Mouse (Mus musculus) cerebral cortex, adult 2 months (tissue): ENCODE data around the gene Grid2.

Experiments used
- WGBS: fragments of 180-500 bp; shearing (Covaris S2); methylation state at CpG from one replicate; pipeline ENCODE4 v1.1.7; 2018; 5-methylcytosine and 5-hydroxymethylcytosine counted together

Grid2 gene

DNA sequence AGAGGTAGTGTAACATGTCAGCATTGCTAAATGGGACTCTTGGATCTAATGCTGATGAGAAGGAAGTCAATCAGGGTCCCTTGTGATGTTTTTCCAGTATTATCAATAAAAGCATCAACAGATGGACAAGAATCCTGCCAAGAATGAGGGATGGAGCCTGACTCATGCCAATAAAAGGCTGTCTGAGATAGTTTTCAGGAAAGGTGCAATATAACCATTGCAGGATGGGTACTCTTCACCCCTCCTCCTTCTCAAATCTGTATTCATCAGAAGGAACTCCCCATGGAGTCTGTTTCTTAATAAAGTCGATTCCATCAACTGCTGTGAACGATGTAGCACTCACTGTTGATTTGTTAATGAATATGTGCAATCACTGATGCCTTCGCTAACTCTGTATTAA lies 403.7 kb downstream of the Grid2 start:
- 74% methylated on average over 3 of the region's 3 CpGs for WGBS

DNA sequence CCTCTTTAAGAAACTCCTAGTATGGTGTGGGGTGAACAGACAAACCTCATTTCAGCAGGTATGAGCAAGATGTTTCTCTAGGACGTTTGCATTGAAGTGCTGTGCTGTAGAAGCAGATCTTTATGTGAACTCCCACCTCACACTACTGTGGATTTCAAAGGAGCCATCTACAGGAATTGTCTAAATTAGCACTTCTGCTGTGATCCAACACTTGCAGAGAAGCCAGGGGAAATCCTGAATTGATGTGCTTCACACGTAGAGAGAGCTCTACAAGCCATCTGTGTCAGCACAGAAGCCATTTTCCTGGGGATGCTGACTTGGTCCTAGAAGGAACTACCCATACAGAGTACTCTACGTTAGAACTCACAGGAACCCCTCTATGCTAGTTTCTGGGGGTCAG lies 430.0 kb downstream of the Grid2 start:
- 32% methylated on average over 3 of the region's 3 CpGs for WGBS

DNA sequence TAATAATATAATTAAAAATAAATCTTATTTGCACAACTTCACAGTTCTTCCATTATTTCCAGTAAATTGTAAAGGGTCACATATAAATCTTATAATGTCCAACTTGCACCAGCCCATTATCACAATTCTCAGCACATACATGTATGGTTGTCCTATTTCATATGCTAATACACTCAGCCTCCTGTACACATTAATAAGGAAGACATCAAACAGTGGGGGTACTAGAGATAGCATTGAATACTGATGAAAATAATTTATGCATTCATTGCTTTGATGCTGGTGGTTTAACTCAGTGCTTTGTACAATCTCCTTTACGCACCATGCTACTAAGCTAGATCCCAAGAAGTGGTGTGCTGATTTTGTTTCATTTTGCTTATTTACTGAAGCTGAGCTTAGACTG lies 446.0 kb downstream of the Grid2 start:
- 94% methylated on average over 1 of the region's 1 CpGs for WGBS

DNA sequence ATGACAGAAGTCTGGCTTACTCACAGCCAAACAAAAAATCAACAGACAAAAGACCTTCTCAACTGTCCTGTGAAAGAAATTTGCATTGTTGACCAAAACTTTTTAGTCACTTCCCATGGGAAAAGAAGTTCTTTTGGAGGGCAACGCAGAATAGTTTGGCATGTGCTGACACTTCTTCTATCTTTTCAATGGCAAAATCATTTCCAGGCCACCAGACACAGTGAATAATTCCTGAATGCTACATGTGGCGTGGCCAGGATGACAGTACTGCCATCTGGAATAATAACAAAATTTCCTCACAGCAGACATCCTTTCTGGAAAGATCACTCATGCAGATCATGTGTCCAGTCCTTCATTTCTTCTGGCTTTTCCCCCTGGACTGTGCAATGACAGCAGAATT lies 478.1 kb downstream of the Grid2 start:
- 53% methylated on average over 2 of the region's 2 CpGs for WGBS

DNA sequence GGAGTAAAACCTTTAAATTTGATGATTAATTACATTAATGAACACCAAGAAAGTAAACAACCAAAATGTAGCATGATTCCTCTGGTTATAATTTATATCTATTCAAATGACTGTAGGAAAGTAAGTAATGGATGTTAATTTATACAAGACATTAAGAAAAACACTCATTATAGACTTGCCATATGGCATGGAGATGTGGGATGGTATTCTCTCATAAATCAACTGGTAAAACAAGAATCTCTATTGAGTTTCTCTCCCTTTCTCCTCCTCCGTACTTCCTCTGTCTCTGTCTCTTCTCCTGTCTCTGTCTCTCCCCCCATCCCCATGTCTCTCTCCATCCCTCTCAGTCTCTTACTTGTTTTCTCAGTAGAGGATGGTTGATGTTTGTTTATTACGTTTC lies 506.9 kb downstream of the Grid2 start:
- WGBS = 51% methylated on average over 2 of the region's 2 CpGs

DNA sequence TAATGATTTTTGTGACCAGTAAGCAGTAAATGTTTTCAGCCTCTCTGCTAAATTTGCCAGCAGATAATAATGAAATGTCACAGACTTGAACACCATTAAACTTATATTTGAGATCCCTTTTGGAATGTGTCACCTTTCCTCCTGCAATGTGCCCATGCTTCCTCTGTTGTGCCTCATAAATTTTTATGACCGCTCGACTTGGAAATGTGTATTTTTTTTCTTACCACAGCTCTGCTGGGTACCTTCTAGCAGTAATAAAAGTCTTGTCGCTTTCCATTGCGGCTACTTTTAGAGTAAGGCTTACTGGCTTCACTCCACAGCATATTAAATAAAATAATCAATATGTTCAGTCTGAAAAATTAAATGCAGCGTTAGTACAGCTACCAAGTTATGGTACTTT lies 564.6 kb downstream of the Grid2 start:
- WGBS = 74% methylated on average over 5 of the region's 5 CpGs

DNA sequence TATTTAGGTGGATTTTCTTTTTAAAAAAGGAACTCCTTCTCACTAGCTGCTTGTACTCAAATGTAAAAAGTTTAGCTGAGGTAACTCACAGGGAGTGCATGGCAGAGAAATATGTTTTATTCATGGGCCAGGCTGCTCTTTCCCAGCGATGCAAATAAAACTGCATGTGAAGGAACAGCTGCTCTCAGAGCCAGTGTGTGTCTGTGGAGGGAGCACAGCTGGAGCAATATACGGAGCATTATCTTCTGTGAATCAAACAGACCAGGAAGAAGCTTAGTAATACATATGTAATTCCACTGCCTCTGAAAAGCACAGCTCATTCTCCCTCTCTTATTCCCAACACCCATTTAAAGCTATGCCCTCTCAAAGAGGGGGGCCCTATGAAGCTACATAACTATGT lies 607.0 kb downstream of the Grid2 start:
- 14% methylated on average over 2 of the region's 2 CpGs for WGBS

DNA sequence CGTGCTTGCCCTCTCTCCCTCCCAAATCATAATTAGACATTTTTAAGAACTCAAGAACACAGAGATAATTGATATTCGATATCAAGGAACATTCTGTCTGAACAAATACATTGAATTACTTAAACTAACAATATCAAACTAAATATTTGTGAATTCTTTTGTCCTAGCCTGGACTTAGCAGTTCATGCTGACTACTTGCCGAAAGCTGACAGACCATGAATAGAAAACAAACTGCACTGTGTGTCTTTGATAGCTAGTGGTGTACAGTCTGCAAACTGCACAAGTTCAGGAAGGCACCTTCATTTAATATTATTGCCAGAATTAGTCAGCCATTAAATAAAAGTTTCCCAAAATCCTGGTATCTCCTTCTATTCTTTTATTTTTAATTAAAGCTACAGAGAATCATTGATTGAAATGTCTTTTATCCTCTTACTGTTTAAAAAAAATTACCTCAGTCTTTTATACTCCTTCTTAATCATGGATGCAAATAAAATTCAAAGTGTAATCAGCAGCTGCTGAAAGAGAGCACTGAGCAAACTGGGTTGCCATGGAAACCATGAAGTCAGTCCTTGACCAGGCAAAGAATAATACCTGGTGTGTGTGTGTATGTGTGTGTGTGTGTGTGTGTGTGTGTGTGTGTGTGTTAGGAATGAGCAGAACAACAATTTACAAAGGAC lies 621.5 kb downstream of the Grid2 start:
- WGBS = 48% methylated on average over 3 of the region's 3 CpGs

DNA sequence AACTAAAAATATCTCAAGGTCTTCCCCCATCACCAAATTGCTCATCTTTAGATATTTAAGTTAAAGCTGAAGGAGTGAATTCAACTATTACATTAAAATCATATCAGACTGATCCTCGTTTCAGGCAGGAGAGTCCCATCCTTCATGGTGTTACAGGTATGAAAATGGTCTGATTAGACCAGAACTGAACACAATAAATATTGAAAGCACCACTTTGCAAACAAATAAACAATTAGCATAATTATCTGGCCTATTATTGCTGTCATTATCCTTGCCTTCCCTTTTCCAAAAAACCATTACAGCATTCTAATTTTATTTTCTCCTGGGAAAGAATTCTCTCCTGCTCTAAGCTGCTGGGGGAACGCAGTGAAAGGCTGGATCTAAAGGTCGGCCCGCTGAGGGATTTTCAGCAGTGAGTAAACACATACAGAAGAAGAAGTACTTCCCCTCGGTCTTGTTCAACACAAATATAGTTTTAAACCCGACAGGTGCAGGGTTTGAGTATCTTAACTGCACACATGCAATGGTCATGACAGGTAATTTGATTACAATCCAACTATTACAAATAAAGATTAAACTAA lies 622.2 kb downstream of the Grid2 start:
- WGBS = 57% methylated on average over 6 of the region's 6 CpGs

DNA sequence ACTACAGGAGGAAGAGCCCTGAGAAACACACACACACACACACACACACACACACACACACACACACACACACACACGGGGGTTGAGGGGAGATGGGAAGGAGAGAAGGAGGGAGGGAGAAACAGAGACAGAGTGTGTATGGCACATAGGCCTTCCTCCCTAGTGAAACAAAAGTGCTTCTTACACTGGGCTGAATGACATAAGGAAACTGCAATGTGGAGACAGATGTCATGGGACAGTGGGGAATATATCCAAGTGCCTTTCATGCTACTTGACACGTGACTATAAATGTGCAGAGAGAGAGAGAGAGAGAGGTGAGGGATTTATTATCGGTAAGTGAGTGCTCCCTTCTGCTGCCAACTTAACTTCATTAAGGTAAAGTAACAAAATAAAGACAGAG lies 639.0 kb downstream of the Grid2 start:
- 55% methylated on average over 3 of the region's 3 CpGs for WGBS

DNA sequence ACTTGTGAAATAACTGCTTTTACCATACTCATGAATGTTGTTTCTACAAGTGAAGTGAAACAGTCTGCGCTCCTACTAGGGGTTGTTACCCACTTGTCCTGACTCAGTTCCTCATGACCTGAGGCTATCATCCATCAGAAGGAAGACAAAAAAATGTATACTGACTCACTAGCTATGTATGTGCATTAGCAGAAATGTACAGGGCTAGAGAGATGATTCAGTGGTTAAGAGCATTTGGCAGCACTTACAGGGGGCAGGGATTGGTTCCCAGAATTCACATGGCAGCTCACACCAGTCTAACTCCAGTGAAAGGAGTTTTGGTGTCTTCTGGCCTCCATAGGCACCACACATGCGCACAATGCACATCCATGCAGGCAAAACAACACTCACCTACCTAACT lies 642.5 kb downstream of the Grid2 start:
- WGBS = 95% methylated on average over 2 of the region's 2 CpGs

DNA sequence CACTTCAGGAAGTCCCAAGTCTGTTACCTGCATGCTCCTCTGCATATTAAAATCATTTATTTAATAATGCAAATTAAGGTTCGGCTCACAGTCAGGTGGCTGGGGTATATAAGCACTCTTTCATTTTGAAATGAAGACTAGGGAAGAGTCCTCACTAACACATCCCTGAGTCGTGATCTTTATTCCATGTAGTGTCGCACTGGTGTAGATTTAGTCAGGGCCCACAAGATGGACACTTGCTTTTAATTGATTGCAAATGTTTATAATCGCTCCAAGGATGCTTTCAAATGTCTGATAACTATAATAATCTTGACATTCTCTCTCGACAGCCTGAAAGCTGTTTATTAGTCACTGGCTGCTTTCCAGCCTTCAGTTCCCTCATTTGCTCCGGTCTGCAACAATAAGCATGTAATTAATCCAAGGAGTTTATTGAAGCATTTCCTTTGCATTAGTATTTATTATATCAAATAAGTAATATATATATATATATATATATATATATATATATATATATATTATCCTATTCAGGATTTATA lies 661.4 kb downstream of the Grid2 start:
- WGBS = 64% methylated on average over 6 of the region's 6 CpGs

DNA sequence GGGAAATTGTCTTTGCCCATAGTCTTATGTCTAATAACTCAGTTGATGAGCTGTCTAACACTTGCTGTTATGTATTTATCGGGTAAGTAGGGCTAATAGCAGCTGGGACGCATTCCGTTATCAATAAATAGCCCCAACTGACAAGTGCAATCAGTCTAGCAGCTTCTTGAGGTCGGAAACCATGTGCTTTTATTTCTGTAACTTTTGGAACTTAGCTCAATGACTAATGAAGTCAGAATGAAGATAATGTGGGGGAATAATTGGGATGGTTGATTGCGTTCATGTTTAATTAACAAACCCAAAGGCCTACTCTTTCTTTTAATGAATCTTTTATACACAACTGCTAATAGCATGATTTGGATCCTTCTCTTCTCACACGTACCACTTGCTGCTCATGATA lies 666.3 kb downstream of the Grid2 start:
- 87% methylated on average over 6 of the region's 6 CpGs for WGBS

DNA sequence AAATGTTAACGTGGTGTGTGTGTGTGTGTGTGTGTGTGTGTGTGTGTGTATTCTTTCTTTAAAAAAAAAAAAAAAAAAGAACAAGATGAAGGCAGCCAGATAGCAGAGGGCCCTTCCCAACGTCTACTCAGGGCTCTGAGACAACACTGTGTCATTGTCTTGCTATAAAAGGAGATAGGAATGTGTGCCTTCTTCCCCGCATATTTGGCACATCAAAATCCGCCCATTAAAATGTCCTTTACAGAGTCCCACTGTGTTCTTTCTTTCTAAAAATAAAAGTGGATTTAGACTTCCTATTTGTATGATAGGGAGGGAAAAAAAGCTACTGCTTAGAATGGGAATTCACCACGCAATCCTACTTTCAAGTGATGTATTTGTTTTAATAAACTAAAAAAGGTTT lies 691.0 kb downstream of the Grid2 start:
- WGBS = 30% methylated on average over 5 of the region's 5 CpGs

DNA sequence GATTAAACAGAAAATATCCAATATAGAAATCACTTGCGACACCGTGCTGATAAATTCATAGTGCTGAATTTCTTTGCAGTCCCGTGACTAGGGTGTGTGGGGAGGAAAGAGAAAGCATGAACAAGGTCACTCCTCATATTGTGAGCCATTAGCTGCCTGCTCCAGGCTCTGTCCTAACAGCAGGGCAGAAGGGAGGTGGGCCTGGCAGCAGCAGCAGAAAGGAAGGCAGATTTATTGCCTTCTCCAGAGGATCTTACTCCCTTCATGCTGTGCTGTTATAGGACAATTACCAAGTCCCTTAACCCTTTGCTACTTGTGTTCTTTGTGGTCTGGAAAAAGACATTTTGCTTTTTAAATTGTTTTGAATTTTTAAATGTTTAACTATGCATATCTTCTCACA lies 708.1 kb downstream of the Grid2 start:
- WGBS = 86% methylated on average over 3 of the region's 3 CpGs

DNA sequence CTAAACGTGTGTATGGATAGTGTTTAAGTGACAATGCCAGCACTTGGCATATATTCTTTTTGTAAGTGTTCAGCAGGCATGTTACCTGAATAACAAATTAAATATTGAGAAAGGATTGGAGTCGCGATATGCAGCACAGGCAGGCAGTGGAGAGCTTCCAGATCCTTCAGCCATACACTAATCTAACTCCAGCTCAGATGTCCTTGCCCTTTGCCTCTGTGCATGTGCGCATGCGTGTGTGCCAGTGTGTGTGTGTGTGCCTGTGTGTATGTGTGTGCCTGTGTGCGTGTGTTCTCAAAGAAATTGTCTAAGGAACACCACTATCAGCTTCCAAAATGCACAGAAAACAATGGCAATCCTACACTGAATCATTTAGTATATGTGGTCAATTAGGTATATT lies 708.6 kb downstream of the Grid2 start:
- WGBS = 74% methylated on average over 6 of the region's 6 CpGs

DNA sequence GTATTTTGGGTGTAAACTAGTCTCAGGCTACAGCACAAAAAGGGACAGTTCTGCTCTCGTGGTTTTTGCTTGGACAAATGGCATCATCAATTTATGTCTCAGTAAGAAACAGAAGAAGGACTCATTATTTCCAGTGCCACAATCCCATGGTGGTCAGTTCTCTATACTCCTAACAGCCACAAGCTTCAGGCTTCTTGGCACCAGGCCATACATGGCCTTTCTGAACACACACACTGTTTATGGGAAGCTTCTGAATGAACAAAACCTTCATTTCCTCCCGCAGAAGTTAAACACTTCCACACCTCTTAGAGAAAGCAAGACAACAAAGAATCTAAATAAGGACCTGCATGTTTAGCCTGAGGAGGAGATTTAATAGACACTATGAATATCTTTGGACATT lies 709.1 kb downstream of the Grid2 start:
- WGBS = 64% methylated on average over 2 of the region's 2 CpGs

DNA sequence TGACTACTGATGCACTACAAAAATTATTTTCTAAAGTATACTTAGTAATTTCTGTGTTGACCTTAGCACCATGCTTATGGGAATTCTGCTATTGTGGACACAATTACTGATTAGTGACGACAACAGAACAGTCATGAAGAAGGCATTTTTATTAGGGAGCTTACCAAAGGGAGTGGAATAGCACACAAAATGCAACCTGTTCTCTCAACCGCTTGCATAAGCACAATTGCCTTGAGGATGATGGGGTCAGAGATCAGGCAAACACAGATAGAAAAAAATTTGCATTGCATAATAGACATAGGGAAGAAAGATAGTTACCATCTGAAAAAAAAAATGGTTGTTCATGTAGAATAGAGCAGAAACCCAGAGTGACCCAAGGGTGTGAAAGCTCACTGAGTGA lies 790.4 kb downstream of the Grid2 start:
- WGBS = 97% methylated on average over 2 of the region's 2 CpGs

DNA sequence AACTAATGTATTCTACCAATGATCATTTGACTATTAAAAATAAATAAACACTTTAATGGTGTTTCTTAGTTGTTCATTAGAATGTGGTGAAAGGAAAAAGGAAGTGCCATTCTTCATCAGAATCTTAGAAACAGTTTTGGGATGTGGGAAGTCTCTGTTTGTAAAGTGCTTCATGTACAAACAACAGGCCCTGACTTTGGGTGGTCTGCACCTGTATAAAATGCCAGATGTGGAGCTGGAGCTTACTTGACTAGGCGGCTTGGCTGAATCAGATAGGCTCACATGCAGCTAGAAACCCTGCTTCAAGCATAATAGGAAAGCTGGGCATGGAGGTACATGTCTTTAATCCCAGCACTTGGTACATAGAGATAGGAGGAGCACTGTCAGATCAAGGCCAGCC lies 791.1 kb downstream of the Grid2 start:
- WGBS = 85% methylated on average over 1 of the region's 1 CpGs

DNA sequence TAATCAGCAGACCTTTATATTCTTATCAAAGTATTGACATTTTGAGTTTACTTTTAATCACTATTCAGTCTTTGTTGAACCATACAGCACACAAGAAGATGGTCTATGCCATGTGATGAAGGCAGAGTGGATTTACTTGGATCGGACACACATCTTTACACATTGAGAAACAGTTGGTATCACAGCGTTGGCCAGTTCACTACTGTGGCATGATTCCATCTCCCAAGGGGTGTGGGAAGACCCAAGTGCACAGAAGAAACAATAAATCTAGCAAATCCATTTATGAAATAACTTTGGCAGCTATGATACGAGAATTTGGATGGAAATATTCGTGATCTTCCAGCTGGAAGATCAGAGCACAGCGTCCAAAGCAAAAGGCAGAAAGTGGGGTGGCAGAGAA lies 792.3 kb downstream of the Grid2 start:
- WGBS = 80% methylated on average over 5 of the region's 5 CpGs

DNA sequence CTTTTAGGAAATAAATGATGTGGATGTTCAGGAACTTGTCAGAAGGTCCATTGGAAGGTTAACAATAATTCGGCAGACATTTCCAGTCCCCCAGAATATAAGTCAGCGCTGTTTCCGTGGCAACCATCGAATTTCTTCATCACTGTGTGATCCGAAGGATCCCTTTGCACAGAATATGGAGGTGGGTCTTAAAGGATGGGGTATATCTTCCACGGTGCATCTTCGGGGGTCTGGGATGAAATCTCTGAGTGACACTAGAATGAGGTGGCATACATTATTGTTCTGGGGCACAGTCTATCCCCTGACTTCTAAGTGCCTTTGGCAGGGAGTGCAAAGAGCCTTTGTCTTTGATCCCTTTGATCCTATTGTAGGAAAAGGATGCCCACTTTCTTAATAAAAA lies 808.2 kb downstream of the Grid2 start:
- 71% methylated on average over 7 of the region's 7 CpGs for WGBS

DNA sequence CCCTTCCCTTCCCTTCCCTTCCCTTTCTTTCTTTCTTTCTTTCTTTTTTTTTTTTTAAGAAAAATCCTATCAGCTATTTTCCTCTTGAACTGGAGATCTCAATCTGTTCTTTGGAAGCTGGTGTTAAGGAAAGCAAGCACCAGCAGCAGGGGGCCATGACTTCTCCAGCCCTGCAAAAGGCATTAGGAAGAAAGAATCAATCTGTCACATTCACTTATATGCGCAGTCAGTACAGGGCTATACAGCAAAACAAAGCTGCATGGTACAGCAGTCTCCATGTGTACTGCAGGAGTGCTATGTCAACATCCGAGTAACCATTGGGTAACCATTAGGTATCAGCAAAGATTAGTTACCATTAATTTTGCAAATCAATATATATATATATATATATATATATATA lies 809.0 kb downstream of the Grid2 start:
- 87% methylated on average over 2 of the region's 2 CpGs for WGBS

DNA sequence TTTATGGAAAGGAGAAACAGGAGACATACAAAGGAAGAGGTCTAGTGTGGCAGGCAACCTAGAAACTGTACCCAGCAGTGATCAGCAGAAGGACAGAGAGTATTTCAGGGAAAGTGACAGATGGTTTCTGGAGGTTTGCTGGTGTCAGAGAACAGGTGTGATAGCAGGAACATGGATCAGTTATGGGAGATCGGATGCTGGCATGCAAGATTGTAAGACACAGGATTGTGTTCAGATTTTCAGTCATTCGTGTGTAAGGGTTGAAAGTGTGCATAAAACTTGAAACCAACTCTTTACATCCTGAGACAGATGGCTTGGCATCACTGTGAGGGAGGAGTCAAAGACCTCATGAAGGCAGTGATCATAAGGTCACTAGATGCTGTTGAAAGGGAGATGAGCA lies 817.7 kb downstream of the Grid2 start:
- WGBS = 55% methylated on average over 2 of the region's 2 CpGs

DNA sequence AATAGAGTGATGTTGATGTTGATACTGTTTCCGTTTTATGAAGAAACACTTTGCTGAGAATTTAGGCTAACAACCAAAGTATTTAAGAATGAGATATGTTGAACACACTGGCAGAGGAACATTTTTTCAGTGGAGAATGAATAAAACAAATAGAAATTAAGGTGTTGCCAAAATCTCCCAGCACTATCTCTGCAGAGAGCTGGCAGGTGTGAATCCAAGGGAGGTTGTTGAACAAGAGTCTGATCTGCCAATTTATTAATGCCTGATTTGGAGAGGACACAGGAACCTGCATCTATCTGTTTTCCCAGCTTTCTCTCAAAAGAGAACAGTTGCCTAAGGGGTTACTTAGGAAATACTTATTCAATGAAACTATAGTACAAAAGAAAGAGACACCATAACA lies 822.2 kb downstream of the Grid2 start:
- 68% methylated on average over 1 of the region's 1 CpGs for WGBS
